Mouse (Mus musculus) B cell, adult 2 months (primary cell): ENCODE measurements around the gene Mis12.

Experiments used
- DNase-seq, 2 experiments: peaks; one replicate each; pipeline ENCODE4 v3.0.0; 2022

Mis12 gene

DNA sequence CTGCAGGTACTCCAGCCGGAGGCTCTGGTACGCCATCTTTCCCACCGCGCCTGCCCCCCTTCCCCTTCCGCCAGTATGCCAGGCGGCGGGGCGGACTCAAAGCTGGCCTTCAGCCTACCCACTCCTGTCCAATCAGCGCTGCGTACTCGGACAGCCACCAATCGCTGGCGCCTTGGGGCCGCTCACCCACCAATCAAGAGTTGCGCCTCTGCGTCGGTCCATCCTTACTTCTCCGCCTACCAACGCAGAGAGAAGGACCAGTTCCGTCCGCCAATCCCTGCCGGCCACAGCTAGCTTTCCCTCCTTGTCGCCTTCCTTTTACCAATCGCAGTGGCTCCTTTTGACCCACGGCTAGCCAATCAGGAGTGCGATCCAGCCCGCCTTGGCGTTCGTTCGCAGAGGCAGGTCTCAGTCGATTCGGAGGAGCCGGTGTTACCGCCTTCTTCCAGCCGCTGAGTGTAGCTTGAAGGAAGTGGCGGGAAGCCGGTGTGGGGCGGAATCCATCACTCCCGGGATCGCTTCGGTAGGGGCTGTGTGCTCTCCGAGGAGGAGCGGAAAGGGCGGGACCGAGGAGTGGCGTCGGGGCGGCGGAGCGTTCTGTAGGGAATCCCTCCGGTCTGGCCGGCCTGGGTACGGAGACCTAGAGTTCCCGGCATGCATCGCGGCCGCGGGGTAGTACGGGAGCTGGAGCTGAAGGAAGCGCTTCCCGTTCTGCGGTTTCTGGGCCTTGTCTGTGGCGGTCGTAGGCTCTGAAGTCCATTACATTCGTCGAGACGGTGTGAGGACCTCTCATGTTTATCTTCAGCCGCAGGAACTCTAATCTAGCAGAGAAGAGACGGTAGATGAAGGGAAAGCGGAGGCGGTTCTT, at the start of gene Mis12, which contains the start of gene Derl2:
Gene Mis12 (plus strand): TSS at position 411 of the 868 bp plus-strand sequence.
Gene Derl2 (minus strand): TSS at position 641 of the 868 bp plus-strand sequence.
- DNase-seq = peak; percentile 93 to 94

DNA sequence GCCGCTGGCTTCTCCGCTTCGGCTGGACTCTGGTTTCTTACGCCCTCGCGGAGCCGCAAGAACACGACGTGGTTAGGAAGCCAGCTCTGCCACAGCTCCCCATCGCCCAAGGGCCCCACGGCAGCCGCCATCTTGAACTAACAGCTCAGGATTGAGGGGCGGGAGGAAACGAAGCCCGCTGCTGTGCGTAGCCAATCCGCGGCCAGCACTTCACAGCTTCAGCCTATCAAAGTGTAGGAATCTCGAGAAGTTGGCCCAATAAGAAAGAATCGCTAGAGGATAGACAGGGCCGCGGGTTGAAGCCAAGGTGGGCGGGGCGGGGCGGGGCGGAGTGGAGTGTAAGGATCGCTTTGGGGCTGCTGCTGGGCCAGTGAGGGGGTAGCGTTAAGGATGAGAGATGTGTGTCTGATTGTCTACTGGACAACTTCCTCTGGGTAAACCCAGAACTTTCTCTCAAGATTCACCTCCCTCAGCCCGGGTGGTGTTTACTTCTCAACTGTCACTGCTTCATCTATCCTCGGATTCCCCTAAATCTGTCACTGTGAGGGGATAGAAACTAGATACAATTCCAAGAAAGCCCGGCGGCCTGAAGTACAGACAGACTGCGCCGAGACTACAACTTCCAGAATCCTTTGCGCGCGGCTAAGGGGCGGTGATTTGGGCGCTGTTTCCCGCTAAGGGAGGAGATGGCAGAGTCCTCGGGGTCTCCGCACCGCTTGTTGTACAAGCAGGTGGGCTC, 49.4 kb upstream of the Mis12 start, which contains the start of the genes Nup88 and Rpain:
Gene Nup88 (minus strand): TSS at position 153 of the 739 bp plus-strand sequence.
Gene Rpain (plus strand): TSS at position 393 of the 739 bp plus-strand sequence.
- peak; percentile 88 to 89 for DNase-seq

GRCm38 (mm10) chr11:70970560-70971540, 48.6 kb upstream of the Mis12 start:
- peak; percentile 21 to 37 for DNase-seq

- no peak for DNase-seq
Observed at GRCm38 (mm10) chr11:70972586-70972985, 46.8 kb upstream of the Mis12 start.

GRCm38 (mm10) chr11:70973947-70974346, 45.5 kb upstream of the Mis12 start:
- peak; percentile 20 to 39 for DNase-seq

DNA sequence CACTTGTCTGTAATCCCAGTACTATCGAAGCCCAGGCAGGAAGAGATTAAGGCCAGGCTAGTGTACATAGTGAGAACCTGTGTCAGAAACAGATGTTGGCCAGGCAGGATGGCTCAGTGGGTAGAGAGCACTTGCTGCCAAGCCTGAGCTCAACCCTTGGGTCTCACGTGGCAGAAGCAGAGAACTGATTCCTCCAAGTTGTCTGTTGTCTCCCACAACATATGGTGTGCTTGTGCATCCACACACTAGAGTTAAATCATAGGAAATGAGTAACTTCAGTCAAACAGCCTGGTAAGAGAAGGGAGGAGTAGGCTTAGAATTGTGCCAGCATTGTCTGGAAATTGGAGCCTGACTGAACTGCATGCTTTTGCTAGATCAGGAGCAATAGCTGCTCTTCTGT, 44.2 kb upstream of the Mis12 start:
- DNase-seq = no peak

DNA sequence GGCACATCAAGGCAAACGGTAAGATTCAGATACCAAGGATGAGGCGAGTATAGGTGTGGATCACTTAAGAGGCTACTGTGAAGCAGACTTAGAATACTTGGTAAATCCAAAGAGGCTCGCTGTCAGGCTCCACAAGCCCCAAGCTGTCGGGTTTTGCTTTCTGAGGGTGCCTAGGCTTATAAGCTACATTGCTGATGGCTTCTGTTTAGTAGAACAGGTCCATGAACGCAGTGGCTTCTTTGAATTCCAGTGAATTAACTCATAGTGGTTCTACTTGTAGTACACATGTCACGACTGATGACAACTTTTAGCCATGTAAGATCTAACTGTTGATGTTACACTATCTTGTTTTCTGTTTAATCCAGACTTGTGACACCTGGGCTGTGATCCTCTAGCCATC, 42.1 kb upstream of the Mis12 start:
- DNase-seq = no peak

DNA sequence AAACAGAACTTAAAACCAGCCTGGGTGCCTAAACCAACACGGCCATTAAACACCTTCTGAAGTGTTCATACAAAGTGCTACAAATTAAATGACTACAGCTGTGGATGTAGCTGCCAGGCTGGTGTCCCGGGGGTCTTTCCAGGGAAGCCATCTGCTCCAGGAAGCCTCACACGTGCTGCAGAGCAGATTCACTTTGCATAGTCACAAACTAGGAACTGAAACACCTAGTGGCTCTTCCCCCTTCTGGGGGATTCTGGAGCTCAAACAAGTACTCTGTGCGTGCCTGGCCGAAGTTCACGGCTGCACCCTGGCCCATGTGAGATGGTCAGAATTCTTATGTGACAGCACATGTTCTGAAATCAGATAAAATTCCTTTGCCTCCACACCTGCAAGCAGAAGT, 39.2 kb upstream of the Mis12 start:
- DNase-seq = no peak

DNA sequence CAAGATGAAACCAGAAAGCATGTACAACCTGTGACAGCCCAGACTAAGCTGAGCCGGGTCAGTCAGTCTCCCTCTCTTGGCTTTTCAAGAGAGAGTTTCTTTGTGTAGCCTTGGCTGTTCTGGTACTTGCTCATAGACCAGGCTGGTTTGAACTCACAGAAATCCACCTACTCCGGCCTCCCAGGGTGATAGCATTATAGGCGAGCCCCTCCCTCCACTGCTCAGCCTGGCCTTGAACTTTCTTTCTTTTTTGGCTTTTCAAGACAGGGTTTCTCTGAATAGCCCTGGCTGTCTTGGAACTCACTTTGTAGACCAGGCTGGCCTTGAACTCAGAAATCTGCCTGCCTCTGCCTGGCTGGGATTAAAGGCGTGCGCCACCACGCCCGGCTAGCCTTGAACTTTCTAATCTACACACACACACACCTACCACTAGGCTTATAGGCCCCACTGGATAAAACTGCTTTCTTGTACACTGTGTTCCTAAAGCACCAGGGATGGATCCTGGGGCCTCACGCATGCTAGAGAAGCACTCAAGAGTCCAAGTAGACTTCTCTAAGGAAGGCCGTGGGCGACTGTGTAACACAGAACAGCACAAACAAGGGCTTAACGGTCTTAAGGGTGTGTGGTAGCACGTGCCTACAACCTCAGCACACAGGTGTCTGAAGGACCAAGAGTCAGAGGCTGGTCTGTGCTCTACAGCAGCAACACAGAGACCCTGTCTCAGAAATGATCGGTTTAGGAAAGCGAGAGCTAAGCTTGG, 38.5 kb upstream of the Mis12 start:
- no peak for DNase-seq

- no peak for DNase-seq
Observed at GRCm38 (mm10) chr11:70982030-70982429, 37.4 kb upstream of the Mis12 start.

GRCm38 (mm10) chr11:70982557-70983228, 36.7 kb upstream of the Mis12 start, which contains the start of gene C1qbp:
TSS of gene C1qbp (minus strand) at chr11:70983026.
- peak; percentile 97 for DNase-seq

DNA sequence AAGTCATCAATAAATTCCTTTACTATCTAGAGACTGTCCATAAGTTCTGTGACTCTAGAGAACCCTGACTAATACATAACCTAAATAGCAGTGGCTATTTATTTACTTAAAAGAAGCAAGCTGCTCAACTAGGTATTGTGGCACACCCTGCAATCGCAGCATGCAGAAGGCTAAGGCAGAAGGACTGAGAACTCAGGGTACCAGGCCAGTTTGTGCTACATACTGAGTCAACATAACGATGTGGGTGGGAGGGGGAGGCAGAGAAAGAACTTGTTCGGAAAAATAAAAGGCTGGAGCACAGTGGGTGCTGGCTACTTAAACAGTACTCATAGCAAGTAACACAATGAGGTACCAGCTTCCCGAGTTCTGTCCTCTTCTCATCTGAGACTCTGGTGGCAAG, 18.2 kb upstream of the Mis12 start:
- no peak for DNase-seq

GRCm38 (mm10) chr11:71003611-71004315, 15.6 kb upstream of the Mis12 start:
- peak in 1 of 2 experiments; percentile 51 for DNase-seq

DNA sequence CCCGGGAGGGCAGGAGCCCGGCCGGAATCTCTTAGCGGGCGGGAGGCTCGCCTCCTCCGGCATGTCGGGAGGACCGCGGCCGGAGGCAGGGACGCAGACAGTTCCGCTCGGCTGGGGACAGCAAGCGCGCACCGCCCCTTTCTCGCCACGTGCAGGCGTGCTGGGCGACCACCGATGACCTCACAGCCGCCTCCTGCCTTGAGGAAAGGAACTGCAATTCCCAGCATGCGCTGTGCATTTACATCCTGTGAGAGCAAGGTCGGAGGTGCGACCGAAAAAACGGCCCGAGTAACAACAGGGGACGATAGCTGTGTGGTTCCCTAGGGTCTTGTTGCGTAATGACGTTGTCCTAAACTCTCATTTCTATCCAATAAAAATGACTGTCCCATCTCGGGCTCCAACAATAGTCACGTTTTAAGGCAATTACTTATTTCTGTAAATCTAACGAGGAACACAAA, 15.1 kb upstream of the Mis12 start, which contains the start of gene Dhx33:
Gene Dhx33 (minus strand): TSS at position 122 of the 458 bp plus-strand sequence.
- DNase-seq = peak; percentile 95 to 96

DNA sequence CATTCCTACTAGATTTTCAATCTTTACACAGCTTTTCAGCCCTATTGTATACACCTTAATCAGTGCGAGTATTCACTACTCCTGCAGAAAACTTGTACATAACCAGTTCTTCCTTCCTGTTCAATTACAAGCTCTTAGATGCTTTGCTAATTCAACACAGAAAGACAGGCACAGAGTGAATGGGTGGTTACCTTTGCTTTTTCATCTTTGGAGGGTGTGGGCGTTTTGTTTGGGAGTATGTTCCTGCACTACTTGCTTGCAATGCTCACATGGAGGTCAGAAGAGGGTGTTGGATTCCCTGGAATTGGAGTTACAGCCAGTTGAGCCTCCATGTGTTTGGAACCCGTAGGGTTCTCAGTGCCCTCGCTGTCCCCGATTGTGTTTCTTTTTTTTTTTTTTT, 14.4 kb upstream of the Mis12 start:
- DNase-seq = no peak

GRCm38 (mm10) chr11:71007026-71007425, 12.4 kb upstream of the Mis12 start:
- no peak for DNase-seq

DNA sequence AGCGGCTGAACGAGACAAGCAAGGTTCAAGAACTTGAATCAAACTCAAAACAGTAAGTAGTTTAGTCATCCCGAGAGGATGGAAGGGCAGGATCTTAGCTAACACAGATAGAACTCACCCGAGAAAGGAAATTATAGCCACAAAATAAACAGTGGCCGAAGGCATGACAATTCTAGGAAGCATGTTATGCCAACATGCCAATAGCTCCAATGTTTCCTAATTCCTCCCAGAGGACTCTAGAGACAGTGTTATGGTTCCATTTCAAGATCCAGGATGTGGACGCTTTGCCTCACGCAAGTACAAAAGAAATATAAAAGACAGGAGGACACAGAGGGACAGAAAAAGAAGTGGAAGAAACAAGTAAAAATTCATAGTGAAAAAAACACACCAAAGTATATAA, 11.6 kb upstream of the Mis12 start:
- no peak for DNase-seq

DNA sequence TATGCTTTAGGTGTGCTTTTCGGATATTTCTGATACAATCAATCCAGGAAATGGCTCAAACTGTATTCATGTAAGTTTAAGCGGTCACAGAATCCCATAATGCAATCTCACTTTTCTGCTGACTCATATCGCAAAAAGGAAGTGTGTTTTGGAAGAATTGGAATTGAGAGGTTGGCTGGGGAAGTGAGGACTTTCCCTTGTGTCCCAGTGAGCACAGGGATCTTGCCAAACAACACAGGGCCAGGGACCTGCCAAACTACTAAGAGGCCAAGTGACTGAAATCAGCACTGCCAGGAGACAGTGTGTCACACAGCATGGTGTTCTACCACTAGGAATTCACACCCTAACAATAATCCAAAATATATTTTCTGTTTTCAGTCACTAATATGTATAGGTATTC, 11.1 kb upstream of the Mis12 start:
- no peak for DNase-seq

DNA sequence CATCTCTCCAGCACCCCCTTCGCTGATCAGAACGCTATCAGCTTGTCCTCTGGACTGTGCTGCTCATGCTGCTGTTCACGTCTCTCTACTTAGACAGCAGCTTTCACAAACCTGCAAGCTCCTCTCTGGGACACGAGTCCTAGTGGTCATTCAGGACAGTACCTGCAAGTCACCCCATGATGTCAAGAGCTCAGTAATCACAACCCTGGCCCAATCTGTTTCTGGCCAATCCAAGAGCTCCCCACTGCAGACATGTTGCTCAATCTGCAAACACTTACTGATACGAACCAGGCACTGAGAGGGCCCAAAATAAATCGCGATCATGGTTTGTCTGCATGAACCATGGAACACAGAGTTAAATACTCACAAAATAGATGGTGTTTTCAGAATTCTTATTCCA, 6.7 kb upstream of the Mis12 start:
- no peak for DNase-seq

DNA sequence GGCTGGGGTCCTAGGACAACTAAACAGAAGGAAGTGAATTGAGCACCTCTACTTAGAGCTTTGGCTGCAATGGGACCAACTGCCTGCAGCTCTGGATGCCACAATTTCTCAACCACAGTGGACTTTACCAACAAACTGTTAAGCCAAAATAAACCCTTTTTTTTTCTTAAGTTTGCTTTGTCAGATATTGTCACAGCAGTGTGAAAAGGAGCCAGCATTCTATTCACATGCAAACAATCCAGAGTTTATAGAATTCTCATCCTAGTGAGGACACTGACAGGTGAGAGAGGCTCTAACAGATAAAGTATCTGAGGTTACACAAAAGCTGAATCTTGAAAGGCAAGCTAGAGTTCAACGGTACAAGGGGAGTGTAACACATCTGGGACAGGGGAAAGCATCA, 2.4 kb upstream of the Mis12 start:
- DNase-seq = no peak
